Mouse (Mus musculus) neutrophil, adult 5-6 weeks (primary cell): Measurements from ENCODE around the gene 4933430I17Rik. TPM values are rescaled to one million over a fixed set of nuclear protein-coding genes. Genes with fewer than 3 reads are reported as not detected.

Experiments
- ATAC-seq: fragments of 151-379, 151-347 bp; 2 replicates; pipeline ENCODE4 v1.8.0; 2017; ENCODE audit warnings: mild to moderate bottlenecking, moderate TSS enrichment; ENCODE audit not compliant: insufficient number of reproducible peaks, poor library complexity, low FRiP score, severe bottlenecking; ENCODE audit errors: extremely low read depth
- total RNA-seq: library from RNA; stranded (forward); fragments of 200-1000 nt; gene quantifications from 2 replicates; pipeline ENCODE4 v1.2.3, GENCODE M21; 2017

4933430I17Rik gene
- total RNA-seq, 1 experiment from 2014 or later, result 0.35 TPM

GRCm38 (mm10) chr4:62501964-62502732 is 23.0 kb upstream of the 4933430I17Rik start:
- ATAC-seq, result peak; percentile 80

GRCm38 (mm10) chr4:62502969-62503368 is 22.2 kb upstream of the 4933430I17Rik start:
- ATAC-seq, result no peak

GRCm38 (mm10) chr4:62503374-62503970 is 21.7 kb upstream of the 4933430I17Rik start, which contains the start of gene Hdhd3:
Gene Hdhd3, minus strand, starts transcription at chr4:62503467.
- no peak for ATAC-seq

- ATAC-seq, result no peak
These were observed 19.2 kb upstream of the 4933430I17Rik start for GRCm38 (mm10) chr4:62505991-62506390.

- ATAC-seq, result no peak
These were observed 18.4 kb upstream of the 4933430I17Rik start for GRCm38 (mm10) chr4:62506798-62507197.

GRCm38 (mm10) chr4:62508839-62509238 is 16.3 kb upstream of the 4933430I17Rik start:
- no peak for ATAC-seq

- ATAC-seq, result no peak
These were observed 15.2 kb upstream of the 4933430I17Rik start for GRCm38 (mm10) chr4:62509946-62510345.

GRCm38 (mm10) chr4:62513998-62514506 is 11.1 kb upstream of the 4933430I17Rik start:
- no peak for ATAC-seq

- ATAC-seq, result no peak
These were observed 10.2 kb upstream of the 4933430I17Rik start for GRCm38 (mm10) chr4:62514995-62515394.

- ATAC-seq, result no peak
These were observed 9.7 kb upstream of the 4933430I17Rik start for GRCm38 (mm10) chr4:62515490-62515889.

- ATAC-seq, result no peak
These were observed 9.1 kb upstream of the 4933430I17Rik start for GRCm38 (mm10) chr4:62516079-62516478.

- ATAC-seq, result no peak
These were observed 8.6 kb upstream of the 4933430I17Rik start for GRCm38 (mm10) chr4:62516579-62516978.

- ATAC-seq, result no peak
These were observed 8.1 kb upstream of the 4933430I17Rik start for GRCm38 (mm10) chr4:62517046-62517445.

GRCm38 (mm10) chr4:62517538-62518415 is 7.4 kb upstream of the 4933430I17Rik start:
- ATAC-seq, result no peak

GRCm38 (mm10) chr4:62518416-62519121 is 6.6 kb upstream of the 4933430I17Rik start:
- peak; percentile 33; the same call in 1 of the 2 replicates for ATAC-seq

- ATAC-seq, result no peak
These were observed 5.9 kb upstream of the 4933430I17Rik start for GRCm38 (mm10) chr4:62519122-62519848.

GRCm38 (mm10) chr4:62519849-62520233 is 5.3 kb upstream of the 4933430I17Rik start, which contains the start of gene Alad:
Gene Alad, minus strand, starts transcription at chr4:62519918.
- ATAC-seq, result peak; percentile 23; the same call in 1 of the 2 replicates

GRCm38 (mm10) chr4:62520892-62521400 is 4.2 kb upstream of the 4933430I17Rik start:
- ATAC-seq, result no peak
